28 mouse cellular contexts compared by ENCODE assay signal in the genomic region with DNA sequence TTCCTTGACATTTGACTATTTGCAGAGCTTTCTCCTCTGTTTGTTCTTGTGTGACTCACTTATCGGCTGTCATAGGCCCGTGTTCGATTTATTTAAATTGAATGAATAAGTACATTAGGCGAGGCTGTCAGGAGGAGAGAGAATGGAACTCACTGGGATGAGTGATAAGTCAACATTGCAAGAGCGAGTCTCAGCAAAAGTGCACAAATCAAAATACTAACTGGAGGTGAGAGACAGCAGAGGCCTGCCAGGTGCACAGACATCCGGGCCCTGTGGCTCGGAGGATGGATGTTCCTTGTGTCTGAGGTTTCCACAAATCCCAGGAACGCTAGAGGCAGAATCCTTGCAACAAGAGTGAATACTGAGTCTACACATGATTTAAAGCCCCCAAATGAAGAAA.
A peak's percentile ranks its signal among the peaks of the same experiment; 100 is the strongest.
DNase-seq lines count a peak whose midpoint lies in the region; ATAC-seq and TF ChIP-seq lines count a peak whose summit lies in the region.
"Had no signal": no experiment of that assay in that cellular context is flagged by ENCODE, and none has a peak within 500 bp of the region (broad histone marks: within the 10 kb centered on the region; RNA-seq: fewer than 3 reads in every experiment).

No protein-coding gene starts in this region.

- no peak for TF ChIP-seq CTCF in brain, embryonic 14.5 days (IDR thresholded peaks at IDR 0.05; ENCODE audit: borderline replicate concordance, extremely low read depth, insufficient read depth, insufficient read length)

- 83% methylated on average over 8 of the region's 8 CpGs for WGBS in embryonic facial prominence, embryonic 14.5 days
- WGBS in embryonic facial prominence, embryonic 10.5 days = 87% methylated on average over 8 of the region's 8 CpGs
- 77% methylated on average over 8 of the region's 8 CpGs for WGBS in heart, embryonic 10.5 days

- H3K9ac ChIP-seq in embryonic facial prominence, embryonic 14.5 days (ENCODE audit: low read depth, low read length) = no peak overlapping the region
- H3K9ac ChIP-seq: embryonic facial prominence, embryonic 12.5 days; embryonic facial prominence, embryonic 15.5 days; forebrain, embryonic 12.5 days had no signal

- no peak overlapping the region for H3K4me3 ChIP-seq in embryonic facial prominence, embryonic 14.5 days (ENCODE audit: low read depth, low read length)
- no peak overlapping the region for H3K4me3 ChIP-seq in embryonic facial prominence, embryonic 10.5 days
- H3K4me3 ChIP-seq in heart, embryonic 10.5 days = no peak overlapping the region
- H3K4me3 ChIP-seq: embryonic facial prominence, embryonic 12.5 days; embryonic facial prominence, embryonic 15.5 days; erythroblast, embryonic 14.5 days; forebrain, embryonic 10.5 days; forebrain, embryonic 12.5 days had no signal

- H3K27me3 ChIP-seq in embryonic facial prominence, embryonic 14.5 days (replicated peaks; ENCODE audit: control insufficient read depth, insufficient read depth, low read length) = no peaks in the 10 kb centered on the region
- H3K27me3 ChIP-seq in embryonic facial prominence, embryonic 10.5 days (replicated peaks; ENCODE audit: low read depth, poor library complexity, severe bottlenecking) = 0 out of 2 replicates have a peak, but pooled peaks cover 7% of the 10 kb centered on the region
- H3K27me3 ChIP-seq in heart, embryonic 10.5 days (ENCODE audit: insufficient read depth, poor library complexity, severe bottlenecking) = no peaks in the 10 kb centered on the region
- H3K27me3 ChIP-seq: CH12.LX; embryonic facial prominence, embryonic 12.5 days; embryonic facial prominence, embryonic 15.5 days; forebrain, embryonic 12.5 days had no signal

- H3K9me3 ChIP-seq in embryonic facial prominence, embryonic 14.5 days (ENCODE audit: control insufficient read depth, low read length) = no peaks in the 10 kb centered on the region
- no peaks in the 10 kb centered on the region for H3K9me3 ChIP-seq in embryonic facial prominence, embryonic 10.5 days
- H3K9me3 ChIP-seq in heart, embryonic 10.5 days = no peaks in the 10 kb centered on the region
- H3K9me3 ChIP-seq: embryonic facial prominence, embryonic 12.5 days; embryonic facial prominence, embryonic 15.5 days; forebrain, embryonic 10.5 days; forebrain, embryonic 12.5 days; G1E had no signal

- peak; percentile 9; the same call in 1 of the 2 replicates for ATAC-seq in embryonic facial prominence, embryonic 14.5 days (ENCODE audit: low read depth)
- ATAC-seq: activated CD4-positive, CD25-positive, alpha-beta regulatory T cell, adult 4 months; CD4-positive, CD25-positive, alpha-beta regulatory T cell, adult 4 months; forebrain, embryonic 14.5 days; forebrain, embryonic 16.5 days; Patski had no signal

- no peaks in the 10 kb centered on the region; the same call in 1 of the 2 replicates for H3K4me1 ChIP-seq in embryonic facial prominence, embryonic 14.5 days (ENCODE audit: control insufficient read depth, insufficient read depth, low read length)
- H3K4me1 ChIP-seq in embryonic facial prominence, embryonic 10.5 days = peaks cover 27% of the 10 kb centered on the region
- peaks cover 23% of the 10 kb centered on the region for H3K4me1 ChIP-seq in heart, embryonic 10.5 days
- H3K4me1 ChIP-seq: embryonic facial prominence, embryonic 12.5 days had no signal

- no peak overlapping the region for H3K27ac ChIP-seq in embryonic facial prominence, embryonic 14.5 days (replicated peaks; ENCODE audit: low read depth, low read length)
- no peak overlapping the region for H3K27ac ChIP-seq in embryonic facial prominence, embryonic 10.5 days (replicated peaks)
- no peak overlapping the region for H3K27ac ChIP-seq in heart, embryonic 10.5 days
- H3K27ac ChIP-seq: embryonic facial prominence, embryonic 12.5 days; embryonic facial prominence, embryonic 15.5 days; forebrain, embryonic 10.5 days; forebrain, embryonic 12.5 days had no signal

- TF ChIP-seq POLR2A in brain, embryonic 14.5 days (IDR thresholded peaks at IDR 0.05; ENCODE audit: borderline replicate concordance, extremely low read depth, insufficient read depth, insufficient read length, poor library complexity, severe bottlenecking) = no peak

- H3K36me3 ChIP-seq in embryonic facial prominence, embryonic 14.5 days (ENCODE audit: control insufficient read depth, insufficient read depth, low read length) = no peaks in the 10 kb centered on the region
- H3K36me3 ChIP-seq in embryonic facial prominence, embryonic 10.5 days (replicated peaks) = no peaks in the 10 kb centered on the region
- H3K36me3 ChIP-seq in heart, embryonic 10.5 days = no peaks in the 10 kb centered on the region
- H3K36me3 ChIP-seq: embryonic facial prominence, embryonic 12.5 days; embryonic facial prominence, embryonic 15.5 days; forebrain, embryonic 10.5 days; forebrain, embryonic 12.5 days; G1E had no signal

- no peak for DNase-seq in embryonic facial prominence, embryonic 14.5 days (ENCODE audit: low spot score)
- no peak for DNase-seq in embryonic facial prominence, embryonic 10.5 days (ENCODE audit: low spot score)
- DNase-seq in heart, embryonic 10.5 days (ENCODE audit: low spot score) = peak; percentile 14
- DNase-seq in heart, postnatal 10 days = no peak
- peak; percentile 17 for DNase-seq in brain, embryonic 14.5 days (ENCODE audit: low read depth)
- DNase-seq: adrenal gland, adult 8-10 months; adrenal gland, postnatal 14 days; adrenal gland, postnatal 36 days; B cell, adult 2 months; cerebellum, adult 11 months; cerebellum, adult 18-20 months; cerebellum, adult 8-10 months; cerebellum, adult 9-11 months; cerebellum, postnatal 14 days; cerebellum, postnatal 36 days; embryo, embryonic 11 days had no signal

- intact Hi-C loops in heart, postnatal 10 days (cut with DNase I) = no loop called here

- H3K4me2 ChIP-seq in embryonic facial prominence, embryonic 14.5 days (ENCODE audit: low read depth, low read length) = no peak overlapping the region
- H3K4me2 ChIP-seq: embryonic facial prominence, embryonic 12.5 days; embryonic facial prominence, embryonic 15.5 days; forebrain, embryonic 12.5 days had no signal

Comparison
In these comparisons a context has a peak if more than half of its experiments do, and no peak if none do; other contexts are left out.
1. DNase-seq: peak in heart, embryonic 10.5 days (single experiment) and brain, embryonic 14.5 days (single experiment); none in embryonic facial prominence, embryonic 14.5 days (single experiment), embryonic facial prominence, embryonic 10.5 days (single experiment) and heart, postnatal 10 days (0 of 2).